Comparison of ENCODE assay signal across 13 mouse cellular contexts in the genomic region with DNA sequence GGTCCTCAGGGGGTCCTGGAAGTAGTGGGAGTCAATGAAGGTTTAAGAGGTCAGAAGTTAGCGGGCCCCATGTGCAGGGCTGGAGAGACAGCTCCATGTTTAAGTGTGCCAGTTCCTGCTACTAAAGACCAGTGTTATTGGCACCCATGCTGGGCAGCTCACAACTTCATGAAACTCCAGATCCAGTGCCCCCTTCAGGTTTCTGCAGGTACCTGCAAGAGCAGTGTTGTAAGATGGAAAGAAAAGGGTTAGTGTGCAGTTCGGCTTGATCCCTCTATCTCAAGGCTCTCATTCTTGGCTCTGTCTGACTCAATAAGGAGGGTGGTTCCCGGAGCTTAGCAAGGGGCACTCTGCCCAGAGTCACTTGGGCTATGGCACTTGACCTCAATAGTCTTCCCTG. TPM values are rescaled to one million over a fixed set of nuclear protein-coding genes. Genes with fewer than 3 reads are reported as not detected.
DNase-seq lines count a peak whose midpoint lies in the region; ATAC-seq and TF ChIP-seq lines count a peak whose summit lies in the region.
"Had no signal": no experiment of that assay in that cellular context is flagged by ENCODE, and none has a peak within 500 bp of the region (broad histone marks: within the 10 kb centered on the region; RNA-seq: fewer than 3 reads in every experiment).

No protein-coding gene starts in this region.

- H3K4me3 ChIP-seq in hindbrain, embryonic 15.5 days = no peak overlapping the region
- no peak overlapping the region for H3K4me3 ChIP-seq in hindbrain, embryonic 12.5 days
- H3K4me3 ChIP-seq in neural tube, embryonic 13.5 days = no peak overlapping the region
- no peak overlapping the region for H3K4me3 ChIP-seq in forebrain, embryonic 11.5 days (ENCODE audit: low read depth, low read length)
- no peak overlapping the region for H3K4me3 ChIP-seq in olfactory bulb, adult 2 months (ENCODE audit: insufficient read depth, low read depth, low read length)
- H3K4me3 ChIP-seq: stomach, embryonic 15.5 days had no signal

- WGBS in hindbrain, embryonic 15.5 days = 73% methylated on average over 3 of the region's 3 CpGs
- WGBS in hindbrain, embryonic 12.5 days = 82% methylated on average over 3 of the region's 3 CpGs
- 93% methylated on average over 3 of the region's 3 CpGs for WGBS in neural tube, embryonic 13.5 days
- WGBS in forebrain, embryonic 11.5 days = 84% methylated on average over 3 of the region's 3 CpGs
- WGBS in olfactory bulb, adult 2 months = 66% methylated on average over 3 of the region's 3 CpGs

- DNase-seq in neural tube, embryonic 10.5 days (ENCODE audit: extremely low spot score, low spot score) = no peak
- DNase-seq in forebrain, embryonic 11.5 days (ENCODE audit: low spot score) = no peak
- DNase-seq in embryo, embryonic 9.5 days (ENCODE audit: extremely low spot score) = no peak
- DNase-seq in Muller cell, postnatal 12 days (ENCODE audit: inconsistent ontology term) = no peak
- DNase-seq: right cerebral cortex, postnatal 25 days had no signal

- peaks cover 35% of the 10 kb centered on the region for H3K4me1 ChIP-seq in hindbrain, embryonic 15.5 days (replicated peaks)
- H3K4me1 ChIP-seq in hindbrain, embryonic 12.5 days = peaks cover 31% of the 10 kb centered on the region
- peaks cover 39% of the 10 kb centered on the region for H3K4me1 ChIP-seq in neural tube, embryonic 13.5 days (replicated peaks)
- H3K4me1 ChIP-seq in forebrain, embryonic 11.5 days (replicated peaks; ENCODE audit: control insufficient read depth, insufficient read depth, low read length) = peaks cover 22% of the 10 kb centered on the region
- peaks cover 44% of the 10 kb centered on the region for H3K4me1 ChIP-seq in olfactory bulb, adult 2 months (ENCODE audit: control insufficient read depth, insufficient read depth, low read length)

- H3K4me2 ChIP-seq in hindbrain, embryonic 15.5 days = no peak overlapping the region
- H3K4me2 ChIP-seq in hindbrain, embryonic 12.5 days (replicated peaks) = no peak overlapping the region
- no peak overlapping the region for H3K4me2 ChIP-seq in neural tube, embryonic 13.5 days
- no peak overlapping the region for H3K4me2 ChIP-seq in forebrain, embryonic 11.5 days (ENCODE audit: low read depth, low read length, severe bottlenecking)
- H3K4me2 ChIP-seq: heart, embryonic 11.5 days; stomach, embryonic 15.5 days had no signal

- no peak overlapping the region for H3K9ac ChIP-seq in hindbrain, embryonic 15.5 days
- no peak overlapping the region for H3K9ac ChIP-seq in hindbrain, embryonic 12.5 days
- no peak overlapping the region for H3K9ac ChIP-seq in neural tube, embryonic 13.5 days
- H3K9ac ChIP-seq in forebrain, embryonic 11.5 days (ENCODE audit: low read length) = no peak overlapping the region
- H3K9ac ChIP-seq: stomach, embryonic 15.5 days had no signal

- peak overlapping the region; percentile 48; the same call in 1 of the 2 replicates for H3K27ac ChIP-seq in hindbrain, embryonic 15.5 days (replicated peaks)
- H3K27ac ChIP-seq in hindbrain, embryonic 12.5 days = no peak overlapping the region
- H3K27ac ChIP-seq in neural tube, embryonic 13.5 days (replicated peaks) = peak overlapping the region; percentile 72; the same call in 1 of the 2 replicates
- H3K27ac ChIP-seq in forebrain, embryonic 11.5 days (ENCODE audit: low read depth, low read length) = peak overlapping the region; percentile 81
- peak overlapping the region; percentile 55 for H3K27ac ChIP-seq in olfactory bulb, adult 2 months (ENCODE audit: insufficient read depth, low read depth, low read length)
- H3K27ac ChIP-seq: stomach, embryonic 15.5 days had no signal

- no peak for TF ChIP-seq POLR2A in olfactory bulb, adult 2 months (IDR thresholded peaks at IDR 0.05; ENCODE audit: insufficient read depth, low read depth, low read length)

- no peaks in the 10 kb centered on the region for H3K9me3 ChIP-seq in hindbrain, embryonic 15.5 days
- no peaks in the 10 kb centered on the region for H3K9me3 ChIP-seq in hindbrain, embryonic 12.5 days (replicated peaks)
- no peaks in the 10 kb centered on the region for H3K9me3 ChIP-seq in neural tube, embryonic 13.5 days
- H3K9me3 ChIP-seq in forebrain, embryonic 11.5 days (ENCODE audit: control insufficient read depth, low read length) = no peaks in the 10 kb centered on the region
- H3K9me3 ChIP-seq: G1E; stomach, embryonic 15.5 days had no signal

- no peaks in the 10 kb centered on the region for H3K27me3 ChIP-seq in hindbrain, embryonic 15.5 days
- H3K27me3 ChIP-seq in hindbrain, embryonic 12.5 days = peaks cover 4% of the 10 kb centered on the region; the same call in 1 of the 2 replicates
- no peaks in the 10 kb centered on the region for H3K27me3 ChIP-seq in neural tube, embryonic 13.5 days
- H3K27me3 ChIP-seq in forebrain, embryonic 11.5 days (ENCODE audit: control insufficient read depth, insufficient read depth, low read length) = no peaks in the 10 kb centered on the region
- H3K27me3 ChIP-seq: stomach, embryonic 15.5 days had no signal

- TF ChIP-seq CTCF in olfactory bulb, adult 2 months (IDR thresholded peaks at IDR 0.05; ENCODE audit: insufficient read depth, low read depth, low read length) = no peak

- no peak for ATAC-seq in hindbrain, embryonic 15.5 days (ENCODE audit: low FRiP score, low read depth)
- ATAC-seq in hindbrain, embryonic 12.5 days (ENCODE audit: low FRiP score) = no peak
- ATAC-seq in neural tube, embryonic 13.5 days (ENCODE audit: low read depth) = no peak
- no peak for ATAC-seq in forebrain, embryonic 11.5 days (replicated peaks; ENCODE audit: low FRiP score)

- no peaks in the 10 kb centered on the region for H3K36me3 ChIP-seq in hindbrain, embryonic 15.5 days
- H3K36me3 ChIP-seq in hindbrain, embryonic 12.5 days = no peaks in the 10 kb centered on the region
- no peaks in the 10 kb centered on the region for H3K36me3 ChIP-seq in neural tube, embryonic 13.5 days
- H3K36me3 ChIP-seq in forebrain, embryonic 11.5 days (ENCODE audit: control insufficient read depth, insufficient read depth, low read length) = no peaks in the 10 kb centered on the region
- H3K36me3 ChIP-seq: G1E; stomach, embryonic 15.5 days had no signal

RNA-seq across cellular contexts. Expression of a gene that starts 30.1 kb away (rescaled TPM):
- polyA plus RNA-seq in hindbrain, embryonic 15.5 days (2015; fragmentation: Nextera tagmentation; extraction: Ambion mirVana) = 12.9 and 14.5 TPM in 2 replicates
- polyA plus RNA-seq in hindbrain, embryonic 12.5 days (2016; fragmentation: Nextera tagmentation; extraction: Ambion mirVana) = 5.2 and 5.6 TPM in 2 replicates
- polyA plus RNA-seq in neural tube, embryonic 13.5 days (2015; fragmentation: Nextera tagmentation; extraction: Ambion mirVana) = 6.8 and 7.9 TPM in 2 replicates
- polyA plus RNA-seq in forebrain, embryonic 11.5 days (2014; fragmentation: Nextera tagmentation; extraction: Ambion mirVana) = 2.4 and 3.4 TPM in 2 replicates
- polyA plus RNA-seq in olfactory bulb, adult 2 months (2012; ENCODE audit: insufficient read depth, insufficient read length, low replicate concordance, missing spikeins) = not detected in 2 replicates
- polyA plus RNA-seq: G1E; liver, embryonic 16.5 days had no signal
